Mouse (Mus musculus) erythroblast, embryonic 14.5 days (primary cell): ENCODE measurements around the gene Gabrb1. TPM values are rescaled to one million over a fixed set of nuclear protein-coding genes. Genes with fewer than 3 reads are reported as not detected.
"Not testable (repeated sequence)": the region's sequence is repeated elsewhere in the genome, so short reads cannot be mapped to it uniquely, and the experiment has no call there.

Source experiments
- H3K27me3 ChIP-seq: 2 replicates; pipeline ENCODE4 v1.6.1; 2012; ENCODE audit warnings: inconsistent platforms; ENCODE audit not compliant: control insufficient read depth
- H3K36me3 ChIP-seq: 2 replicates; pipeline ENCODE4 v1.6.1; 2012; ENCODE audit warnings: mild to moderate bottlenecking, inconsistent platforms; ENCODE audit not compliant: control insufficient read depth
- H3K4me1 ChIP-seq: 2 replicates; pipeline ENCODE4 v1.6.1; 2012; ENCODE audit warnings: inconsistent platforms; ENCODE audit not compliant: control insufficient read depth
- H3K4me3 ChIP-seq: replicated peaks from 2 replicates; pipeline ENCODE3; 2012; ENCODE audit warnings: moderate library complexity, mild to moderate bottlenecking, inconsistent platforms
- H3K9me3 ChIP-seq: 2 replicates; pipeline ENCODE4 v1.6.1; 2012; ENCODE audit warnings: low read length, inconsistent platforms, mixed read lengths; ENCODE audit not compliant: control insufficient read depth
- GATA1 ChIP-seq: IDR thresholded peaks from 2 replicates; pipeline ENCODE4 v1.6.1; 2012; ENCODE audit warnings: low read length, inconsistent platforms, mixed read lengths
- TAL1 ChIP-seq: IDR thresholded peaks from 3 replicates; pipeline ENCODE4 v1.6.1; 2012; ENCODE audit warnings: low read length, inconsistent platforms, mixed read lengths
- polyA plus RNA-seq: library from polyadenylated mRNA; stranded (reverse); fragments of >175 nt; gene quantifications from 2 replicates; pipeline ENCODE4 v1.2.3, GENCODE M21; 2012

Gabrb1 gene
- polyA plus RNA-seq, 1 experiment = not detected

DNA sequence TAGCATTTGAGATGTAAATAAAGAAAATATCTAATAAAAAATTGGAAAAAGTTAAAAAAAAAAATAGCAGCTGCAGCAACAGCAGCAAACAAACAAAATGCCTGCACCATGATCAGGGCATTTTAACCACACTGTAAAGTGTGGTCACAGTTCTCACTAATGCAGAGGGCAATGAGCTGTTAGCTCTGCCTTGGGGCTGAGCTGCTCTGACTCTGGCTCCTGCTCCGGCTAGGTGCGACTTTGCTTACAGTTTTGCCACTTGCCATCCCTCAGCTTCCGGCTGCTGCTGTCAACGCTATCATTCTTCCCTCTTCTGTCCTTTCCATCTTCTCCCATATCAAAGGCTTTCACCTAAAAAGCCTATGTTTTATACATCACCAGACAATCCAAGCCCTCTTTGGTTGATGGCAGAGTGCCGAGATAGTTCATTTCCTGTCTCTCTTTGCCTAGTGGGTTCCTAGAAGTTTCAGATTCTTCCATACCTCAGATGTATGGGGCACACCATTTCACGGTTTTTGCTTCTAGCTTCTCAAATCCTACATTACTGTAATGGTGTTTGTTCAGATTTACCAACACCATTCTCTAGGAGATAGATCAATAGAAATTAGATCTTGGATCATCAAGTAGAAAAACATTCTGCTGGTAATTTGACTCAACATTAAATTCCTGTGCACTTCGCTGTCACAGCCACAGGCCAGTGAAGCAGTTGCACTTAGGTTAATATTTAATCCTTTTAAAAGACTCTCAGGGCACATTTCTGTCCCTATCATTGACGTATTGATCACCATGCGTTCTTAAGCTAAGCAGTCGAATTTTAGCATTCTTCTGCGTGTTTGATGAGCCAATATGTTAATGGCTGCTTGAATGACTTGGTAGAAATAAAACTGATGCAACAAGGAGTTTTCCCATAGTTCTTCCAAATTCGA, 385.6 kb downstream of the Gabrb1 start:
- Histone ChIP-seq H3K4me1 (no peaks in the 10 kb centered on the region), H3K27me3 (no peaks in the 10 kb centered on the region), H3K36me3 (no peaks in the 10 kb centered on the region), H3K9me3 (no peaks in the 10 kb centered on the region), H3K4me3 (no peak overlapping the region)
- no peak for TF ChIP-seq GATA1
- TF ChIP-seq TAL1 = no peak

DNA sequence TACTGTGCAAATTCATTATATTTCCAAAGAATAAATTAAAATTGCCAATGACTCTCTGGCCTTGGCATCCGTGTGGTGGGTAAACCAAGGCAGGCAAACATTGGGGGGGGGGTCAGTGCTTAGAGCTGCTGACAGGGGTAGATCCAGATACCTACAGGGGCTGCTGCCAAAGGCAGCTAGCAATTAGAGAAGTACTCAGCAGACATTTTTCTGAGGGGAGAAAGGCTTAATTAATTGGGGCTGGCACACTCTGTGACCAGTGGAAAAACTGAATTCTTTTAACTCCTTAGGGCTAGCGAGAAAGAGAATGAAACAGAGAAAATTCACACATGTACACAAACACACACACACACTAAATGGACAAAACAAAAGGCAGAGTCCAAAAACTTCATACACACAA, 388.3 kb downstream of the Gabrb1 start:
- Histone ChIP-seq H3K27me3 (no peaks in the 10 kb centered on the region), H3K36me3 (no peaks in the 10 kb centered on the region), H3K4me1 (no peaks in the 10 kb centered on the region), H3K9me3 (no peaks in the 10 kb centered on the region), H3K4me3 (no peak overlapping the region)
- TF ChIP-seq GATA1 (no peak), TAL1 (no peak)

DNA sequence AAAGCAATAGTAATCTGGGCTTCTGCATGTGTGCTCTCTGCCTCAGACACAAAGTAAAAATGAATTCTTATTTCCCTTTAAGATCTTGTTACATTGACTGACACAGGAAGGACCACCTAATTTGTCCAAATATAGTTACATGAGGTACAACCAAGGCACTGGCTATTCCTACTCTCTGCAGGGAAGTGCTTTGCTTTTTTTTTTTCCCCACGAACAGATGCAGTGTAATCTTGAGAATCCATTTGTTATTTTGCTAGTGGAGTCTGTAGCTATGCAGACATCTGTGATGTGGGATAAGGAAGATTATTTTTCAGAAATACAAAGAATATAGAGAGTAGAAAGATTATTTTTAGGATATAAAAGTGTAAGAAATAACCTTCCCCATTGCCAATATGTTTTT, 406.2 kb downstream of the Gabrb1 start:
- Histone ChIP-seq H3K4me3 (no peak overlapping the region), H3K36me3 (no peaks in the 10 kb centered on the region), H3K9me3 (no peaks in the 10 kb centered on the region), H3K4me1 (no peaks in the 10 kb centered on the region), H3K27me3 (no peaks in the 10 kb centered on the region)
- no peak for TF ChIP-seq GATA1
- TF ChIP-seq TAL1 = no peak

DNA sequence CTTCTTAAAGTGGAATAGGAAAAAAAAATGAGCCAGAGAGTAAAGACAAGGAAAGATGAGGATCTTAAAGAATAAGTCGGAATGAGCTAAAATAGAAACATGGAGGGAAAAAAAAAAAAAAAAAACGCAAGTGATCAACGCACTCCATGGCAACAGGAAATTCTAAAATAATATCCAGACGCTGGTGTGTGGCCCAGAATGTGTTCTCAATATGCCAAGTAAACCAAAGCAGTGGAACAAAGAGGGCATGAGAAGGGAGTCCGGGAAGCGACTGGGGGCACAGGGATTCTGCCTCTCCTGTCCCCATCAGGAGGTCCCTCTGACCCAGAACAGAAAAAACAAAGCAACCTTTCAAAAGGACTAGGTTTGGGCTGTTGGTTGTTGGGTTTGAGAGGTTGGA, 410.9 kb downstream of the Gabrb1 start:
- H3K9me3 ChIP-seq = no peaks in the 10 kb centered on the region
- H3K4me1 ChIP-seq = no peaks in the 10 kb centered on the region
- H3K4me3 ChIP-seq = no peak overlapping the region
- TF ChIP-seq TAL1 (no peak), GATA1 (no peak)
- no peaks in the 10 kb centered on the region for H3K27me3 ChIP-seq
- H3K36me3 ChIP-seq = no peaks in the 10 kb centered on the region

DNA sequence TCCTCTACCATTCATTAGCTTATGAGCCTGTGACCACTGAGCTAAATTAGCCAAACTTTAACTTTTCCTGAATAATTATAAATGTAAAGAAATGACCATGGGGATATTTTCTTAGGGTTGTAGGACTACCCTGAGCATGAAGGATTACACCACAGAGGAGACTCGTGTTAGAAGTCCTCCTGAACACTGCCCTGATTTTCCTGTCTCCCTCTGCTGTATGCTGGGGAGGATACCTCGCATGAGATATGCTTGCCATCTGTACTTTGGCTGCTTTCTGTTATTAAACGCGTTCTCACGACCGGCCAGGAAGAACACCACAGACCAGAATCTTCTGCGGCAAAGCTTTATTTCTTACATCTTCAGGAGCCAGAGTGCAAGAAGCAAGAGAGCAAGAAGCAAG, 411.5 kb downstream of the Gabrb1 start:
- not testable (repeated sequence) for H3K9me3 ChIP-seq, H3K36me3 ChIP-seq, H3K27me3 ChIP-seq, H3K4me1 ChIP-seq, H3K4me3 ChIP-seq

DNA sequence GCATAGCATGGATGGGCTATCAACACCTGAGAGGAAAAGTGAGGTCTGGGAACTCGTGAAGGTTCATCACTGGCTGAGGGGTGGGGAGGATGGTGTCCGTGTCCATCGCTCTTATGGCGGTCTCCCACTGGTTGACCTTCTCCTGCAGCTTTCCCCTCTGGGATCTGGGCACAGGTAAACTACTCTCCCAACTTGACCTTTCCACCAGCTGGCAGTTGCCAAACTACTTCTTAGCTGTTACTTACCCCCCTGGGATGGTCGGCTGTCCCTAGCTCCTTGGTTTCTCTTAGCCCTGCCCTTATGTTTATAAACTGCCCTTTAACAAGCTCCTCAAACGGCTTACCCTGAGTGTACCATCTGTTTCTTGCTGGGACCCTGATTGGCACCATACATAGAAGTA, 418.9 kb downstream of the Gabrb1 start:
- Histone ChIP-seq H3K4me1 (no peaks in the 10 kb centered on the region), H3K9me3 (peaks cover 3% of the 10 kb centered on the region; the same call in 1 of the 2 replicates), H3K27me3 (no peaks in the 10 kb centered on the region), H3K4me3 (no peak overlapping the region), H3K36me3 (no peaks in the 10 kb centered on the region)
- TF ChIP-seq GATA1 (no peak), TAL1 (no peak)

DNA sequence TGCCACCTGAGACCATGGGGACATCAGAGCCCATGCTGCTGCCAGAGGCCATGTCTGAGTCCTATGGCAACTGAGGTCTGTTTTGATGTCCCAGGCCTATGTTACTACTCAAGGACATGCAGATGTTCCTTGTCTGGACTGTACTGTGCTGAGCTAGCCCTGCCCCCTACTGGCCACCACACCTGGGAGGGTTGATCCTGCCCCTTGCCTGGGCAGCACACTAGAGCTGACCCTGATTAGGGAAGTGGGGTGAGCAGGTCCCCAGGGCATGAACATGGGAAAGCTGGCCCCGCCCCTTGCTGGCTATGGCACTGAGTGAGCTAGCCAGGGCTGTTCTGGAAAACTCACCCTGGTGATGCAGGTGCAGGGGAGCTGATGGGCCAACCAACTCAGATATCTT, 428.6 kb downstream of the Gabrb1 start:
- no peak overlapping the region for H3K4me3 ChIP-seq
- no peaks in the 10 kb centered on the region for H3K9me3 ChIP-seq
- H3K4me1 ChIP-seq = no peaks in the 10 kb centered on the region
- no peaks in the 10 kb centered on the region for H3K36me3 ChIP-seq
- TF ChIP-seq TAL1 = no peak
- no peak for TF ChIP-seq GATA1
- H3K27me3 ChIP-seq = no peaks in the 10 kb centered on the region

DNA sequence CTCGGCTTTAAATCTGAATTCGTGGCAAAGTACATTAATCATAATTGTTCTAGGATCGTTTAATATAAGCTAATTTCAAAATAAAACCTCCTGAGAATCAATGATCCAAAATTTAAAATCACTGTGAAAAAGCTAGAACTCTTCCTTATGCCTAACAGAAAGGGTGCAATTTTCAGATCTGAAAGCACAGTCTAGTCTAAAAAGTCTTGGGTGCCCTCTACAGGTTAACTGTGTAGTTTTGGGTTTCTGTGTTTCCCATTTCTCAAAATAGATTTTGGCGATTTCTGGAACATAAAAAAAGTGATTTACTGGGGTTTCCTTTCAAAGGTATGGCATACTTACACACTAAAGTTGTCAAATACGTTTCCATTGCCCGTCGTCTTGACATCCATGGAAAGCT, 436.7 kb downstream of the Gabrb1 start:
- no peak for TF ChIP-seq TAL1
- no peak for TF ChIP-seq GATA1
- no peak overlapping the region for H3K4me3 ChIP-seq
- no peaks in the 10 kb centered on the region for H3K4me1 ChIP-seq
- no peaks in the 10 kb centered on the region for H3K9me3 ChIP-seq
- H3K36me3 ChIP-seq = no peaks in the 10 kb centered on the region
- H3K27me3 ChIP-seq = no peaks in the 10 kb centered on the region

DNA sequence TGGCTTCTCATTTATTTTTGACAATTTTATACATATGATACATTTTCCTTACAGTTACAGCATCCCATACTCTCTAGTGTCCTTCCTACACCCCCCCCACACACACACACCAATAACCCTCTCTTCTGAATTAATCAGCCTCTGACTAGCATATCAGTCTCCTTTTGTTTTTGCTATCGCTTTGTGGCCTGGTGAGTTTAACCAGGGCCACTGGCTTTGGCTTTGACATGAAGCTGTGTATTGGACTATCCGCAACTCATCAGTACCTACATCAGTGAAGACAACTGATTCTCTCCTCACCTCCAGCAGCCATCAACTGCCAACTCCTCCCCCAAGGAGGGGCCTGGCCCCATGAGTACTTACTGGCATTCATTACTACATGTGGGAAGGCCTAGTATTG, 437.1 kb downstream of the Gabrb1 start:
- Histone ChIP-seq H3K9me3 (no peaks in the 10 kb centered on the region), H3K36me3 (no peaks in the 10 kb centered on the region), H3K4me3 (no peak overlapping the region), H3K27me3 (no peaks in the 10 kb centered on the region), H3K4me1 (no peaks in the 10 kb centered on the region)
- no peak for TF ChIP-seq TAL1
- TF ChIP-seq GATA1 = no peak
